ENCODE assay signal across 13 mouse cellular contexts in the genomic region with DNA sequence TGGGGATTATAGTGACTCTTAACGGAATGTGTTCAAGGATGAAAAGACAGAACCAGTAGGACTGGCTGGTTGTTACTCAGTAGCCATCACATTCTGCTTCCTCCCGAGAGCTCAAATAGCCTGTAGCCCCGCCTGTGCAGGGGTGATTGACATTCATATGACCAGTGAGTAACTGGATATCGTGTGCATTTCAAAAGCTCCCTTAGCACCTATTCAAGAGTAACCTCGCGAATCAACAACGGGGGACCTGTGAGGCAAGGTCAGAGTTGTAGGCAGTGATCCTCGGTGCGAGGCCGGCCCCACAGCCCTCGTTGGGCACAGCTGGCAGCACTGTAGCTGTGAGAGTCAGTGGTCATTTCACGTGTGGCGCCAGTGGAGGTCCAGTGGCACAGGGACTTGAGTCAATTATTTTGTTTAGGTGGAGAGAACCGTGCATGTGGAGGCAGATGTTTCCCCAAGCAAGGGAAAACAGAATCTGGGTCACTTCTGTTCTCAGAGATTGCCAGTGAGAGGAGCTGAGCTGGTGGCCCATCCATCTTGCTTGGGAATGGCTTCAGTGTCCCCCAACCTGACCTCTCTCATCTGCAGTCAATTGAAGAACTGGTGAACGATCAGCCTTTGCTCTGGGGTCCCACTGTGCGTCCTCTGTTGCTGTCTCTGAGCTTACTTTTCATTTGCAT. TPM values are rescaled to one million over a fixed set of nuclear protein-coding genes. Genes with fewer than 3 reads are reported as not detected.
DNase-seq lines count a peak whose midpoint lies in the region; ATAC-seq lines count a peak whose summit lies in the region.
"Had no signal": no experiment of that assay in that cellular context is flagged by ENCODE, and none has a peak within 500 bp of the region (broad histone marks: within the 10 kb centered on the region; RNA-seq: fewer than 3 reads in every experiment).

No protein-coding gene starts in this region.

- ATAC-seq in neural tube, embryonic 11.5 days (ENCODE audit: insufficient read depth, low FRiP score, low TSS enrichment): no peak
- ATAC-seq in neural tube, embryonic 15.5 days (ENCODE audit: low FRiP score): no peak

- H3K27ac ChIP-seq in neural tube, embryonic 11.5 days (ENCODE audit: low read depth, low read length): no peak overlapping the region
- no peak overlapping the region for H3K27ac ChIP-seq in neural tube, embryonic 15.5 days (replicated peaks)
- H3K27ac ChIP-seq: embryonic facial prominence, embryonic 12.5 days had no signal

- peak overlapping the region; percentile 0; the same call in 1 of the 2 replicates for H3K9ac ChIP-seq in neural tube, embryonic 11.5 days (ENCODE audit: low read length)
- H3K9ac ChIP-seq in neural tube, embryonic 15.5 days (replicated peaks): no peak overlapping the region
- H3K9ac ChIP-seq: embryonic facial prominence, embryonic 12.5 days had no signal

- 0 out of 2 replicates have a peak, but pooled peaks cover 3% of the 10 kb centered on the region for H3K4me1 ChIP-seq in neural tube, embryonic 11.5 days (ENCODE audit: control insufficient read depth, insufficient read depth, low read length)
- peaks cover 16% of the 10 kb centered on the region for H3K4me1 ChIP-seq in neural tube, embryonic 15.5 days

- 53% methylated on average over 16 of the region's 16 CpGs for WGBS in neural tube, embryonic 11.5 days
- WGBS in neural tube, embryonic 15.5 days: 60% methylated on average over 16 of the region's 16 CpGs

- no peaks in the 10 kb centered on the region for H3K36me3 ChIP-seq in neural tube, embryonic 11.5 days (ENCODE audit: control insufficient read depth, insufficient read depth, low read length)
- H3K36me3 ChIP-seq in neural tube, embryonic 15.5 days: no peaks in the 10 kb centered on the region
- H3K36me3 ChIP-seq in splenic B cell, adult 2 months (ENCODE audit: control insufficient read depth, insufficient read depth, low read length, poor library complexity, severe bottlenecking): no peaks in the 10 kb centered on the region
- H3K36me3 ChIP-seq: embryonic facial prominence, embryonic 12.5 days had no signal

- H3K4me2 ChIP-seq in neural tube, embryonic 11.5 days (ENCODE audit: low read depth): no peak overlapping the region
- H3K4me2 ChIP-seq in neural tube, embryonic 15.5 days: no peak overlapping the region
- H3K4me2 ChIP-seq: embryonic facial prominence, embryonic 12.5 days had no signal

- peak; percentile 13 for DNase-seq in embryo, embryonic 11 days
- no peak for DNase-seq in embryo, embryonic 9.5 days (ENCODE audit: extremely low spot score)
- DNase-seq in neural tube, embryonic 11.5 days (ENCODE audit: low spot score): no peak
- peak; percentile 58 for DNase-seq in induced T-regulatory cell, adult 2 months (ENCODE audit: low read depth)
- DNase-seq in splenic B cell, adult 2 months (ENCODE audit: low read depth, low spot score): peak; percentile 64
- no peak for DNase-seq in cerebellum, postnatal 10 days
- DNase-seq in frontal cortex, adult 2 months (ENCODE audit: extremely low spot score in 1 of 2, low spot score in 1 of 2): no peak
- DNase-seq: adrenal gland, postnatal 14 days; midbrain, embryonic 14.5 days had no signal

- H3K27me3 ChIP-seq in neural tube, embryonic 11.5 days (ENCODE audit: control insufficient read depth, insufficient read depth, low read length): no peaks in the 10 kb centered on the region
- H3K27me3 ChIP-seq in neural tube, embryonic 15.5 days (replicated peaks): no peaks in the 10 kb centered on the region
- H3K27me3 ChIP-seq in splenic B cell, adult 2 months (ENCODE audit: control insufficient read depth, insufficient read depth, low read length, poor library complexity, severe bottlenecking): no peaks in the 10 kb centered on the region

- no peak overlapping the region for H3K4me3 ChIP-seq in neural tube, embryonic 11.5 days (ENCODE audit: low read depth, low read length)
- H3K4me3 ChIP-seq in neural tube, embryonic 15.5 days (replicated peaks): no peak overlapping the region
- H3K4me3 ChIP-seq: embryonic facial prominence, embryonic 12.5 days had no signal

- H3K9me3 ChIP-seq in neural tube, embryonic 11.5 days (ENCODE audit: control insufficient read depth, low read length): no peaks in the 10 kb centered on the region
- no peaks in the 10 kb centered on the region for H3K9me3 ChIP-seq in neural tube, embryonic 15.5 days (replicated peaks)
- H3K9me3 ChIP-seq: embryonic facial prominence, embryonic 12.5 days had no signal

RNA-seq across cellular contexts. Expression of a gene that starts 41.1 kb away (rescaled TPM):
- polyA plus RNA-seq in neural tube, embryonic 11.5 days (2014; fragmentation: Nextera tagmentation; extraction: Ambion mirVana): 1.1 and 1.4 TPM in 2 replicates
- polyA plus RNA-seq in neural tube, embryonic 15.5 days (2015; fragmentation: Nextera tagmentation; extraction: Ambion mirVana): 0.65 and 1.5 TPM in 2 replicates
- 0.13 and 0.30 TPM in 2 replicates for polyA plus RNA-seq in frontal cortex, adult 2 months (2012; rRNA removed)

RNA-seq across cellular contexts. Expression of a gene that starts 50.8 kb away (rescaled TPM):
- polyA plus RNA-seq in neural tube, embryonic 11.5 days (2014; fragmentation: Nextera tagmentation; extraction: Ambion mirVana): not detected in 2 replicates
- polyA plus RNA-seq in neural tube, embryonic 15.5 days (2015; fragmentation: Nextera tagmentation; extraction: Ambion mirVana): not detected in 2 replicates
- polyA plus RNA-seq in frontal cortex, adult 2 months (2012; rRNA removed): 0.23 TPM in 1 of 2 replicates, not detected in the other
- polyA plus RNA-seq: C2C12; embryonic facial prominence, embryonic 12.5 days; inflammation-experienced regulatory T-cells, adult 6 months; midbrain, embryonic 14.5 days had no signal

Comparison
In these comparisons a context has a peak if more than half of its experiments do, and no peak if none do; other contexts are left out.
1. DNase-seq: peak in embryo, embryonic 11 days (single experiment), induced T-regulatory cell, adult 2 months (single experiment) and splenic B cell, adult 2 months (single experiment); none in embryo, embryonic 9.5 days (single experiment), neural tube, embryonic 11.5 days (single experiment), cerebellum, postnatal 10 days (0 of 2) and frontal cortex, adult 2 months (0 of 2).